In the genomic region with DNA sequence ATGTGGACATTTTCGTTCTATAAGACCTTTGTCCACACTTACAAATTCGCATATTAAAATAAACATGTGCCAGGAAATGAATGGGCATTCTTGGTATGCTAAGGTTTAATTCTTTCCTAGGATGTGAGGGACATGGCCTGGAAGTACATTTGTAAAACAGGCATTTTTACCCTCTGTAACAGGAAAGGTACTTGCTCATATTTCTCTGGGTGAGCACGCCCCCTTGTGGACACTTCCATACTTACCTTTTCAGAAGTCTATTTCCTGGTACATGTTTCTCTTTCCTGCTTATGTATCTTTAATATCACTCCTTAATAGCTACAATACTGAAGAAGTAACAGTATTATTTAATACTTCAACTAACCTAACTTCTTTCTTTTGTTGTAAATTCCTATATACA, we compare ENCODE assay signal across 10 mouse cellular contexts.
A peak's percentile ranks its signal among the peaks of the same experiment; 100 is the strongest.
DNase-seq lines count a peak whose midpoint lies in the region; ATAC-seq and TF ChIP-seq lines count a peak whose summit lies in the region.
"Had no signal": no experiment of that assay in that cellular context is flagged by ENCODE, and none has a peak within 500 bp of the region (broad histone marks: within the 10 kb centered on the region; RNA-seq: fewer than 3 reads in every experiment).

No protein-coding gene starts in this region.

- no peak overlapping the region for H3K27ac ChIP-seq in heart, embryonic 12.5 days (ENCODE audit: poor library complexity, severe bottlenecking)
- H3K27ac ChIP-seq: embryonic facial prominence, embryonic 12.5 days; liver, embryonic 13.5 days had no signal

- H3K4me1 ChIP-seq in heart, embryonic 12.5 days (replicated peaks): no peaks in the 10 kb centered on the region
- H3K4me1 ChIP-seq in lung, adult 2 months (ENCODE audit: control insufficient read depth, insufficient read depth, low read length): no peaks in the 10 kb centered on the region
- H3K4me1 ChIP-seq: embryonic facial prominence, embryonic 12.5 days; liver, embryonic 13.5 days had no signal

- intact Hi-C loops in gastrocnemius, postnatal 14 days (cut with DNase I; ENCODE audit: low total_unique reads): loop anchor here (10.0 kb wide), 1 partner anchor 191 kb away; no protein-coding TSS in a partner anchor

- H3K4me2 ChIP-seq in heart, embryonic 12.5 days: no peak overlapping the region
- H3K4me2 ChIP-seq: embryonic facial prominence, embryonic 12.5 days; liver, embryonic 13.5 days had no signal

- no peak overlapping the region for H3K9ac ChIP-seq in heart, embryonic 12.5 days
- H3K9ac ChIP-seq: embryonic facial prominence, embryonic 12.5 days; liver, embryonic 13.5 days had no signal

- TF ChIP-seq CTCF in lung, adult 2 months (IDR thresholded peaks at IDR 0.05; ENCODE audit: insufficient read depth, low read length): peak; percentile 22; the same call in 1 of the 2 replicates

- H3K27me3 ChIP-seq in heart, embryonic 12.5 days (replicated peaks): no peaks in the 10 kb centered on the region
- H3K27me3 ChIP-seq: embryonic facial prominence, embryonic 12.5 days; liver, embryonic 13.5 days had no signal

- no peak for TF ChIP-seq POLR2A in lung, adult 2 months (IDR thresholded peaks at IDR 0.05; ENCODE audit: borderline replicate concordance, extremely low read depth, low read depth, low read length)

- no peaks in the 10 kb centered on the region for H3K36me3 ChIP-seq in heart, embryonic 12.5 days
- H3K36me3 ChIP-seq: embryonic facial prominence, embryonic 12.5 days; liver, embryonic 13.5 days had no signal

- peak; percentile 26 to 44 for DNase-seq in heart, adult 18-20 months
- DNase-seq in right cerebral cortex, adult 2 months (ENCODE audit: low spot score in 2 of 2): peak; percentile 30 to 57
- DNase-seq in right cerebral cortex, postnatal 25 days: no peak
- peak; percentile 64 for DNase-seq in adrenal gland, postnatal 25 days
- peak; percentile 12 for DNase-seq in gastrocnemius, postnatal 14 days
- DNase-seq in lung, adult 2 months: no peak
- peak; percentile 76 for DNase-seq in thymus, postnatal 0 days (ENCODE audit: low spot score)
- DNase-seq: liver, embryonic 13.5 days had no signal

- WGBS in heart, embryonic 12.5 days: 60% methylated on average over 3 of the region's 3 CpGs
- 57% methylated on average over 3 of the region's 3 CpGs for WGBS in lung, adult 2 months

- ATAC-seq in heart, embryonic 12.5 days (ENCODE audit: insufficient number of reproducible peaks, low FRiP score): no peak

- H3K4me3 ChIP-seq in heart, embryonic 12.5 days: no peak overlapping the region
- no peak overlapping the region for H3K4me3 ChIP-seq in lung, adult 2 months (replicated peaks; ENCODE audit: extremely low read depth, low read depth, low read length)
- H3K4me3 ChIP-seq: embryonic facial prominence, embryonic 12.5 days; liver, embryonic 13.5 days had no signal

- no peaks in the 10 kb centered on the region for H3K9me3 ChIP-seq in heart, embryonic 12.5 days (replicated peaks)
- H3K9me3 ChIP-seq: embryonic facial prominence, embryonic 12.5 days; liver, embryonic 13.5 days had no signal

Comparison
In these comparisons a context has a peak if more than half of its experiments do, and no peak if none do; other contexts are left out.
1. DNase-seq: peak in heart, adult 18-20 months (2 of 2), right cerebral cortex, adult 2 months (2 of 2), adrenal gland, postnatal 25 days (single experiment), gastrocnemius, postnatal 14 days (single experiment) and thymus, postnatal 0 days (single experiment); none in right cerebral cortex, postnatal 25 days (single experiment) and lung, adult 2 months (single experiment).